ENCODE assay signal across 13 mouse cellular contexts in the genomic region with DNA sequence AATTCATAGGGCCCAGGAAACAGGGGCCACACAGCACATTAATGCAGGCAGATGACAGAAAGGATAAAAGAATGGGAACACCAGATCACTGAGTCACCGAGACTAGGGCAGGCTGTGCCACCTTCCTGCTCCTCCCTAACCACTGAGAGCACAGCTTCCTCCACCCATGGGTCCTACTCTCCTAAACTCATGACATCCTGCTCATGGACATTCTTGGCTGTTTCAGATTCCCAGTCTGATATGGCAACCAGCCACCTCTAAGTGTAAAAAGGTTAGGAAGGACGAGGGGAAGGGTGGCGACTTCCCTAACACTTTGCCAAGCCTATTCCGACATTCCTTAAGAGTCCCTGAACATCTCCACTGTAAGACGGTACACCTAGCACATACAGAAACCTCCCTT. TPM values are rescaled to one million over a fixed set of nuclear protein-coding genes. Genes with fewer than 3 reads are reported as not detected.
A peak's percentile ranks its signal among the peaks of the same experiment; 100 is the strongest.
DNase-seq lines count a peak whose midpoint lies in the region; ATAC-seq and TF ChIP-seq lines count a peak whose summit lies in the region.
"Had no signal": no experiment of that assay in that cellular context is flagged by ENCODE, and none has a peak within 500 bp of the region (broad histone marks: within the 10 kb centered on the region; RNA-seq: fewer than 3 reads in every experiment).

No protein-coding gene starts in this region.

- no peak for TF ChIP-seq CTCF in C2C12 (IDR thresholded peaks at IDR 0.05; ENCODE audit: control insufficient read depth, insufficient read depth, insufficient read length)
- TF ChIP-seq CTCF in heart, postnatal 0 days (IDR thresholded peaks at IDR 0.05; ENCODE audit: low read depth) = no peak
- no peak for TF ChIP-seq CTCF in lung, adult 2 months (IDR thresholded peaks at IDR 0.05; ENCODE audit: insufficient read depth, low read length)

- TF ChIP-seq POLR2A in lung, adult 2 months (IDR thresholded peaks at IDR 0.05; ENCODE audit: borderline replicate concordance, extremely low read depth, low read depth, low read length) = no peak

- peak overlapping the region; percentile 47; the same call in 1 of the 2 replicates for H3K27ac ChIP-seq in heart, postnatal 0 days (ENCODE audit: low read depth)
- no peak overlapping the region for H3K27ac ChIP-seq in midbrain, embryonic 16.5 days (ENCODE audit: low read length)
- H3K27ac ChIP-seq: hindbrain, embryonic 13.5 days; left cerebral cortex, adult 2 months; liver, embryonic 14.5 days had no signal

- H3K4me3 ChIP-seq in C2C12 (ENCODE audit: insufficient read depth, poor library complexity, severe bottlenecking) = no peak overlapping the region
- no peak overlapping the region for H3K4me3 ChIP-seq in heart, postnatal 0 days (ENCODE audit: low read depth, low read length)
- H3K4me3 ChIP-seq in lung, adult 2 months (replicated peaks; ENCODE audit: extremely low read depth, low read depth, low read length) = no peak overlapping the region
- no peak overlapping the region for H3K4me3 ChIP-seq in midbrain, embryonic 16.5 days (ENCODE audit: low read depth, low read length)
- H3K4me3 ChIP-seq: hindbrain, embryonic 13.5 days; left cerebral cortex, adult 2 months had no signal

- H3K9ac ChIP-seq in heart, postnatal 0 days (replicated peaks; ENCODE audit: low read depth, low read length) = no peak overlapping the region
- no peak overlapping the region for H3K9ac ChIP-seq in midbrain, embryonic 16.5 days (ENCODE audit: low read depth, low read length)
- H3K9ac ChIP-seq: hindbrain, embryonic 13.5 days; liver, embryonic 14.5 days had no signal

- H3K79me2 ChIP-seq in C2C12 (ENCODE audit: control insufficient read depth, insufficient read depth) = no peaks in the 10 kb centered on the region

- ATAC-seq in heart, postnatal 0 days (ENCODE audit: insufficient read depth, low read depth) = peak; percentile 69
- ATAC-seq in midbrain, embryonic 16.5 days = no peak
- ATAC-seq: Patski had no signal

- H3K4me2 ChIP-seq in heart, postnatal 0 days (ENCODE audit: low read depth, low read length) = no peak overlapping the region
- H3K4me2 ChIP-seq in midbrain, embryonic 16.5 days (ENCODE audit: low read length) = no peak overlapping the region
- H3K4me2 ChIP-seq: hindbrain, embryonic 13.5 days had no signal

- no peaks in the 10 kb centered on the region for H3K9me3 ChIP-seq in heart, postnatal 0 days (replicated peaks; ENCODE audit: control insufficient read depth, low read length)
- no peaks in the 10 kb centered on the region for H3K9me3 ChIP-seq in midbrain, embryonic 16.5 days (replicated peaks; ENCODE audit: control insufficient read depth, low read length, poor library complexity, severe bottlenecking)
- H3K9me3 ChIP-seq: hindbrain, embryonic 13.5 days had no signal

- H3ac ChIP-seq in C2C12 (ENCODE audit: control insufficient read depth, insufficient read length, low read depth) = no peak overlapping the region

- no peaks in the 10 kb centered on the region for H3K79me3 ChIP-seq in C2C12 (ENCODE audit: low read depth)

- H3K27me3 ChIP-seq in C2C12 (ENCODE audit: control insufficient read depth, insufficient read depth, insufficient read length) = no peaks in the 10 kb centered on the region
- H3K27me3 ChIP-seq in heart, postnatal 0 days (ENCODE audit: control insufficient read depth, insufficient read depth, low read length) = no peaks in the 10 kb centered on the region
- no peaks in the 10 kb centered on the region for H3K27me3 ChIP-seq in midbrain, embryonic 16.5 days (ENCODE audit: control insufficient read depth, insufficient read depth, low read depth, low read length)
- H3K27me3 ChIP-seq: hindbrain, embryonic 13.5 days; Patski had no signal

- H3K4me1 ChIP-seq in heart, postnatal 0 days (ENCODE audit: control insufficient read depth, insufficient read depth) = peaks cover 12% of the 10 kb centered on the region
- no peaks in the 10 kb centered on the region; the same call in none of the 2 replicates for H3K4me1 ChIP-seq in lung, adult 2 months (ENCODE audit: control insufficient read depth, insufficient read depth, low read length)
- no peaks in the 10 kb centered on the region for H3K4me1 ChIP-seq in midbrain, embryonic 16.5 days (ENCODE audit: control insufficient read depth, insufficient read depth, low read length)
- H3K4me1 ChIP-seq: hindbrain, embryonic 13.5 days had no signal

- WGBS in heart, postnatal 0 days = 53% methylated on average over 5 of the region's 5 CpGs
- WGBS in lung, adult 2 months = 42% methylated on average over 5 of the region's 5 CpGs
- 88% methylated on average over 5 of the region's 5 CpGs for WGBS in midbrain, embryonic 16.5 days

- peak; percentile 26 for DNase-seq in gastrocnemius, adult 18-20 months (ENCODE audit: low spot score)
- no peak for DNase-seq in gastrocnemius, adult 8-10 months (ENCODE audit: low spot score in 2 of 2)
- DNase-seq in heart, postnatal 0 days (ENCODE audit: low spot score) = peak; percentile 24
- DNase-seq in lung, adult 2 months = peak; percentile 25
- DNase-seq in retina, embryonic 14.5 days (ENCODE audit: low spot score) = no peak
- DNase-seq in layer of hippocampus, adult 9-11 months = no peak
- DNase-seq: B cell, adult 2 months had no signal

- H3K36me3 ChIP-seq in C2C12 (ENCODE audit: control insufficient read depth, insufficient read depth) = peaks cover 23% of the 10 kb centered on the region
- H3K36me3 ChIP-seq in heart, postnatal 0 days (replicated peaks; ENCODE audit: control insufficient read depth, insufficient read depth, low read length) = peaks cover 28% of the 10 kb centered on the region
- peaks cover 27% of the 10 kb centered on the region for H3K36me3 ChIP-seq in midbrain, embryonic 16.5 days (ENCODE audit: control insufficient read depth, insufficient read depth, low read length)

- peak; percentile 81 for TF ChIP-seq EP300 in heart, postnatal 0 days (IDR thresholded peaks at IDR 0.05; ENCODE audit: low read depth)

TF ChIP-seq in C2C12, 6 proteins besides CTCF, POLR2A, EP300 and RAD21:
- no peak for TF ChIP-seq CEBPB (IDR thresholded peaks at IDR 0.05; ENCODE audit: low read depth)
- peak; percentile 54 for TF ChIP-seq MAX (IDR thresholded peaks at IDR 0.05)

RNA-seq across cellular contexts. Expression of a gene that starts 48.6 kb away (rescaled TPM):
- 10 to 100 TPM; 20.8 to 23.6 TPM for total RNA-seq in gastrocnemius, adult 18-20 months (2021)
- 10 to 100 TPM; 19.6 to 22.5 (median 21.5) TPM for total RNA-seq in gastrocnemius, adult 8-10 months (2022)
- 29.2 TPM for polyA plus RNA-seq in C2C12 (2012; fragmentation: generic; extraction: Trizol)
- 22.8 and 40.6 TPM in 2 replicates for total RNA-seq in heart, postnatal 0 days (2014; rRNA removed; ENCODE audit: low replicate concordance)
- 24.1 and 25.2 TPM in 2 replicates for polyA plus RNA-seq in heart, postnatal 0 days (2015; fragmentation: Nextera tagmentation; extraction: Ambion mirVana)
- polyA plus RNA-seq in lung, adult 2 months (2012; rRNA removed) = 16.3 and 22.2 TPM in 2 replicates
- 70.9 and 72.3 TPM in 2 replicates for polyA plus RNA-seq in midbrain, embryonic 16.5 days (2015; fragmentation: Nextera tagmentation; extraction: Ambion mirVana)

RNA-seq across cellular contexts. Expression of a gene that starts 48.6 kb away (rescaled TPM):
- total RNA-seq in gastrocnemius, adult 18-20 months (2021) = 1 to 10 TPM; 1.4 to 2.0 TPM
- total RNA-seq in gastrocnemius, adult 8-10 months (2022) = 1 to 10 TPM in 2 of 4 experiments, under 1 TPM in 2; 0.88 to 2.3 (median 1.1) TPM
- 21.4 TPM for polyA plus RNA-seq in C2C12 (2012; fragmentation: generic; extraction: Trizol)
- 13.8 and 14.8 TPM in 2 replicates for total RNA-seq in heart, postnatal 0 days (2014; rRNA removed; ENCODE audit: low replicate concordance)
- polyA plus RNA-seq in heart, postnatal 0 days (2015; fragmentation: Nextera tagmentation; extraction: Ambion mirVana) = 10.5 TPM in 2 replicates
- 26.3 and 115 TPM in 2 replicates for polyA plus RNA-seq in lung, adult 2 months (2012; rRNA removed)
- polyA plus RNA-seq in midbrain, embryonic 16.5 days (2015; fragmentation: Nextera tagmentation; extraction: Ambion mirVana) = 26.9 and 27.5 TPM in 2 replicates

Comparison
In these comparisons a context has a peak if more than half of its experiments do, and no peak if none do; other contexts are left out.
1. DNase-seq: peak in gastrocnemius, adult 18-20 months (single experiment), heart, postnatal 0 days (single experiment) and lung, adult 2 months (single experiment); none in gastrocnemius, adult 8-10 months (0 of 2), retina, embryonic 14.5 days (single experiment) and layer of hippocampus, adult 9-11 months (single experiment).